Mouse (Mus musculus) CH12.LX (cell line): ENCODE measurements at regions not wholly inside any gene's neighbourhood (a gene's known extent, or its start where the extent isn't known, plus 50 kb on each side); places are given as distances from the start of the nearest gene placed in this dataset.

Source experiments
- DNase-seq: peaks from one replicate; pipeline ENCODE4 v3.0.0-alpha.2; 2013; ENCODE audit errors: extremely low read depth
- H3K27ac ChIP-seq: 2 replicates; pipeline ENCODE4 v1.5.1; 2012; ENCODE audit warnings: low read depth, mild to moderate bottlenecking, control low read depth, moderate library complexity; ENCODE audit not compliant: insufficient read depth
- H3K27me3 ChIP-seq: replicated peaks from 2 replicates; pipeline ENCODE3; 2012; ENCODE audit warnings: inconsistent platforms
- H3K36me3 ChIP-seq, 2 experiments: replicated peaks in 1 of 2; 2 replicates each; pipeline versions ENCODE3 to v1.6.1; 2012; ENCODE audit warnings: inconsistent platforms in 1 of 2, low read length in 1 of 2, mild to moderate bottlenecking in 1 of 2, mixed read lengths in 1 of 2, moderate library complexity in 1 of 2; ENCODE audit not compliant: control insufficient read depth in 1 of 2, insufficient read depth in 1 of 2
- H3K4me1 ChIP-seq, 2 experiments: 2 replicates each; pipeline ENCODE4 v1.6.1; 2012; ENCODE audit warnings: inconsistent platforms in 1 of 2, moderate library complexity in 1 of 2; ENCODE audit not compliant: insufficient read depth in 2 of 2, control insufficient read depth in 1 of 2
- H3K4me2 ChIP-seq: 2 replicates; pipeline ENCODE4 v1.6.1; 2012; ENCODE audit warnings: low read depth, mild to moderate bottlenecking, control low read depth; ENCODE audit not compliant: poor library complexity, insufficient read depth, severe bottlenecking
- H3K4me3 ChIP-seq, 3 experiments: fragments of 150-350 bp in 1 of 3; sonication (generic) in 1 of 3; replicated peaks in 1 of 3; 2 replicates each; pipeline versions ENCODE3 to v1.5.1; 2011 to 2012; ENCODE audit warnings: low read depth in 2 of 3, low read length in 2 of 3, mild to moderate bottlenecking in 2 of 3, moderate library complexity in 2 of 3, control low read depth in 1 of 3, improper control_type of control experiment in 1 of 3, inconsistent platforms in 1 of 3, mixed read lengths in 1 of 3; ENCODE audit not compliant: poor library complexity in 1 of 3
- H3K79me2 ChIP-seq: replicated peaks from 2 replicates; pipeline ENCODE4 v1.6.1; 2012; ENCODE audit warnings: mild to moderate bottlenecking, moderate library complexity; ENCODE audit not compliant: control insufficient read depth, poor library complexity, insufficient read depth, severe bottlenecking; ENCODE audit errors: extremely low read depth
- H3K9ac ChIP-seq: 2 replicates; pipeline ENCODE4 v1.6.1; 2012; ENCODE audit warnings: low read depth, mild to moderate bottlenecking, control low read depth, moderate library complexity; ENCODE audit not compliant: insufficient read depth
- H3K9me3 ChIP-seq: replicated peaks from 2 replicates; pipeline ENCODE3; 2012; ENCODE audit warnings: low read length, inconsistent platforms, mixed read lengths
- CHD2 ChIP-seq: IDR thresholded peaks from 2 replicates; pipeline ENCODE4 v1.6.1; 2011; ENCODE audit warnings: low read length, improper control_type of control experiment
- CTCF ChIP-seq, 2 experiments: IDR thresholded peaks in 1 of 2; conservative IDR thresholded peaks in 1 of 2; 2 replicates each; pipeline ENCODE4 v1.5.1; 2011 to 2012; ENCODE audit warnings: low read depth in 2 of 2, low read length in 2 of 2, improper control_type of control experiment in 1 of 2, inconsistent platforms in 1 of 2, mild to moderate bottlenecking in 1 of 2, moderate library complexity in 1 of 2
- E2F4 ChIP-seq: IDR thresholded peaks from 2 replicates; pipeline ENCODE4 v1.6.1; 2011; ENCODE audit warnings: low read depth, low read length, improper control_type of control experiment; ENCODE audit not compliant: insufficient replicate concordance
- ETS1 ChIP-seq: conservative IDR thresholded peaks from 2 replicates; pipeline ENCODE4 v1.6.1; 2012; ENCODE audit warnings: low read depth, mild to moderate bottlenecking, inconsistent platforms, low read length, improper control_type of control experiment, moderate library complexity
- GABPA ChIP-seq: IDR thresholded peaks from 2 replicates; pipeline ENCODE4 v1.6.1; 2012; ENCODE audit warnings: low read depth, low read length, improper control_type of control experiment, inconsistent platforms; ENCODE audit not compliant: insufficient replicate concordance
- IRF4 ChIP-seq: IDR thresholded peaks from 2 replicates; pipeline ENCODE4 v1.6.1; 2014; ENCODE audit warnings: low read depth, mild to moderate bottlenecking, inconsistent platforms, low read length, improper control_type of control experiment
- JUN ChIP-seq: IDR thresholded peaks from 2 replicates; pipeline ENCODE4 v1.6.1; 2011; ENCODE audit warnings: low read depth, mild to moderate bottlenecking, low read length, improper control_type of control experiment, moderate library complexity; ENCODE audit not compliant: insufficient read depth
- KAT2A ChIP-seq: IDR thresholded peaks from 2 replicates; pipeline ENCODE4 v1.6.1; 2012; ENCODE audit warnings: low read length, improper control_type of control experiment, inconsistent platforms; ENCODE audit not compliant: insufficient replicate concordance
- MAFK ChIP-seq: IDR thresholded peaks from 2 replicates; pipeline ENCODE4 v1.6.1; 2011; ENCODE audit warnings: low read length, improper control_type of control experiment; ENCODE audit not compliant: insufficient replicate concordance
- MAX ChIP-seq: IDR thresholded peaks from 2 replicates; pipeline ENCODE4 v1.6.1; 2011; ENCODE audit warnings: low read length, improper control_type of control experiment
- MAZ ChIP-seq: IDR thresholded peaks from 2 replicates; pipeline ENCODE4 v1.6.1; 2012; ENCODE audit warnings: low read depth, mild to moderate bottlenecking, inconsistent platforms, low read length, improper control_type of control experiment, moderate library complexity
- NELFE ChIP-seq: IDR thresholded peaks from 2 replicates; pipeline ENCODE4 v1.6.1; 2011; ENCODE audit warnings: low read depth, low read length, improper control_type of control experiment
- POLR2AphosphoS2 ChIP-seq: IDR thresholded peaks from 2 replicates; pipeline ENCODE4 v1.6.1; 2011; ENCODE audit warnings: low read depth, low read length, improper control_type of control experiment
- RCOR1 ChIP-seq: conservative IDR thresholded peaks from 2 replicates; pipeline ENCODE4 v1.6.1; 2012; ENCODE audit warnings: low read depth, mild to moderate bottlenecking, inconsistent platforms, low read length, improper control_type of control experiment
- SIN3A ChIP-seq: IDR thresholded peaks from 2 replicates; pipeline ENCODE4 v1.6.1; 2012; ENCODE audit warnings: low read length, improper control_type of control experiment, inconsistent platforms
- SMC3 ChIP-seq: IDR thresholded peaks from 2 replicates; pipeline ENCODE4 v1.6.1; 2011; ENCODE audit warnings: low read depth, low read length, improper control_type of control experiment
- TBP ChIP-seq: conservative IDR thresholded peaks from 2 replicates; pipeline ENCODE4 v1.6.1; 2011; ENCODE audit warnings: low read depth, low read length, improper control_type of control experiment
- UBTF ChIP-seq: IDR thresholded peaks from 2 replicates; pipeline ENCODE4 v1.6.1; 2012; ENCODE audit warnings: low read depth, mild to moderate bottlenecking, inconsistent platforms, low read length, improper control_type of control experiment, moderate library complexity
- ZKSCAN1 ChIP-seq: IDR thresholded peaks from 2 replicates; pipeline ENCODE4 v1.6.1; 2012; ENCODE audit warnings: low read depth, inconsistent platforms, low read length, improper control_type of control experiment, borderline replicate concordance
- dilution Hi-C: fragments of 300-500 bp; cut with MboI; formaldehyde crosslinking; loops from 2 replicates; pipeline ENCODE4 v1.14.3; 2020; ENCODE audit warnings: low sequenced_read_pairs; ENCODE audit not compliant: extremely low pct_unique_long_range_greater_than_20kb, extremely low pct_ligation_motif_present
- in situ Hi-C: fragments of 300-500 bp; cut with MboI; formaldehyde crosslinking; loops from 3 replicates; pipeline ENCODE4 v1.14.3; 2019; ENCODE audit warnings: low sequenced_read_pairs, low pct_ligation_motif_present, low pct_unique_long_range_greater_than_20kb, mixed read lengths

- no peaks in the 10 kb centered on the region for H3K27me3 ChIP-seq
- H3K9me3 ChIP-seq = no peaks in the 10 kb centered on the region
- no peaks in the 10 kb centered on the region for H3K79me2 ChIP-seq
- no peaks in the 10 kb centered on the region for H3K36me3 ChIP-seq
- H3K4me3 ChIP-seq = no peak overlapping the region
- in situ Hi-C loops (no loop called here), dilution Hi-C loops (no loop called here)
- peaks cover 14 to 29% of the 10 kb centered on the region in 2 experiments for H3K4me1 ChIP-seq
- TF ChIP-seq MAZ (no peak), SIN3A (no peak), MAFK (no peak), KAT2A (no peak), GABPA (no peak), E2F4 (no peak), SMC3 (no peak)
- H3K27ac ChIP-seq = no peak overlapping the region
- H3K4me2 ChIP-seq = no peak overlapping the region
- H3K9ac ChIP-seq = no peak overlapping the region
- no peak for DNase-seq
Observed at GRCm38 (mm10) chr5:52954713-52955112, 83.2 kb upstream of the Slc34a2 start.

GRCm38 (mm10) chr5:52964209-52964608 lies 73.7 kb upstream of the Slc34a2 start:
- peaks cover 0 to 2% of the 10 kb centered on the region in 2 experiments; a peak in 1 of 4 replicates for H3K4me1 ChIP-seq
- in situ Hi-C loops (no loop called here), dilution Hi-C loops (no loop called here)
- TF ChIP-seq GABPA (no peak), POLR2AphosphoS2 (no peak), IRF4 (no peak), CTCF (conservative IDR thresholded peaks at IDR 0.05 in 1 of 2, IDR thresholded peaks at IDR 0.05 in 1 of 2; ENCODE audit: low read depth in 2 of 2, low read length in 2 of 2) (no peak)
- no peak overlapping the region for H3K9ac ChIP-seq
- no peak overlapping the region for H3K27ac ChIP-seq
- no peak overlapping the region for H3K4me3 ChIP-seq
- no peaks in the 10 kb centered on the region for H3K9me3 ChIP-seq
- H3K27me3 ChIP-seq = no peaks in the 10 kb centered on the region
- DNase-seq = no peak
- no peak overlapping the region for H3K4me2 ChIP-seq
- no peaks in the 10 kb centered on the region for H3K36me3 ChIP-seq
- no peaks in the 10 kb centered on the region for H3K79me2 ChIP-seq

GRCm38 (mm10) chr5:52971811-52972210 lies 66.1 kb upstream of the Slc34a2 start:
- Histone ChIP-seq H3K9ac (no peak overlapping the region), H3K4me2 (no peak overlapping the region), H3K4me1 (peaks cover 0 to 6% of the 10 kb centered on the region in 2 experiments; a peak in 2 of 4 replicates), H3K4me3 (no peak overlapping the region)
- in situ Hi-C loops = no loop called here
- TF ChIP-seq POLR2AphosphoS2 = no peak
- TF ChIP-seq MAX = no peak
- no peak for TF ChIP-seq RCOR1
- TF ChIP-seq JUN = no peak
- TF ChIP-seq GABPA = no peak
- no peak for TF ChIP-seq IRF4
- TF ChIP-seq ETS1 = no peak
- TF ChIP-seq NELFE = no peak
- no peak for TF ChIP-seq TBP
- no peak for TF ChIP-seq UBTF
- TF ChIP-seq ZKSCAN1 = no peak
- no peak for TF ChIP-seq SMC3
- no peak for TF ChIP-seq CHD2
- TF ChIP-seq, all 38 proteins: peak for 0
- no peak for DNase-seq
- Histone ChIP-seq H3K79me2 (no peaks in the 10 kb centered on the region), H3K9me3 (no peaks in the 10 kb centered on the region), H3K36me3 (no peaks in the 10 kb centered on the region), H3K27me3 (no peaks in the 10 kb centered on the region), H3K27ac (no peak overlapping the region)
- dilution Hi-C loops = no loop called here
